Mouse (Mus musculus) cerebellum, postnatal 14 days (tissue): ENCODE results near the gene Yars.

ENCODE experiments used
- DNase-seq, 2 experiments: peaks; one replicate each; pipeline ENCODE4 v3.0.0; 2021; ENCODE audit warnings: mixed read lengths in 2 of 2

Gene Yars

GRCm38 (mm10) chr4:129227985-129228381 is 38.4 kb downstream of the Yars start:
- DNase-seq: peak; percentile 84 to 92

- no peak for DNase-seq
Observed at GRCm38 (mm10) chr4:129230926-129231325, 41.4 kb downstream of the Yars start.

- peak; percentile 49 to 62 for DNase-seq
Observed at GRCm38 (mm10) chr4:129231594-129232450, 42.3 kb downstream of the Yars start.

GRCm38 (mm10) chr4:129232561-129233360 is 43.2 kb downstream of the Yars start:
- DNase-seq: no peak

- DNase-seq: no peak
Observed at GRCm38 (mm10) chr4:129234488-129234887, 44.9 kb downstream of the Yars start.

GRCm38 (mm10) chr4:129235147-129235546 is 45.6 kb downstream of the Yars start:
- no peak for DNase-seq

- no peak for DNase-seq
Observed at GRCm38 (mm10) chr4:129236236-129236813, 46.8 kb downstream of the Yars start.

- DNase-seq: peak; percentile 50 to 63
Observed at GRCm38 (mm10) chr4:129237843-129238441, 48.4 kb downstream of the Yars start.

- peak in 1 of 2 experiments; percentile 56 for DNase-seq
Observed at GRCm38 (mm10) chr4:129238579-129239016, 49.0 kb downstream of the Yars start.

- DNase-seq: peak; percentile 87 to 89
Observed at GRCm38 (mm10) chr4:129239075-129239474, 49.5 kb downstream of the Yars start.

- DNase-seq: no peak
Observed at GRCm38 (mm10) chr4:129241898-129242297, 52.3 kb downstream of the Yars start.

GRCm38 (mm10) chr4:129242327-129242726 is 52.8 kb downstream of the Yars start:
- DNase-seq: no peak

GRCm38 (mm10) chr4:129242761-129243160 is 53.2 kb downstream of the Yars start:
- DNase-seq: no peak

GRCm38 (mm10) chr4:129244802-129245201 is 55.2 kb downstream of the Yars start:
- DNase-seq: no peak

- no peak for DNase-seq
Observed at GRCm38 (mm10) chr4:129246360-129247301, 57.1 kb downstream of the Yars start.

- DNase-seq: peak in 1 of 2 experiments; percentile 35
Observed at GRCm38 (mm10) chr4:129247381-129248242, 58.1 kb downstream of the Yars start.

- DNase-seq: no peak
Observed at GRCm38 (mm10) chr4:129248243-129248767, 58.7 kb downstream of the Yars start.

- DNase-seq: no peak
Observed at GRCm38 (mm10) chr4:129249288-129249687, 59.7 kb downstream of the Yars start.

- peak; percentile 50 to 56 for DNase-seq
Observed at GRCm38 (mm10) chr4:129250759-129251481, 61.4 kb downstream of the Yars start.
